Comparison of ENCODE assay signal across 22 mouse cellular contexts in the genomic region with DNA sequence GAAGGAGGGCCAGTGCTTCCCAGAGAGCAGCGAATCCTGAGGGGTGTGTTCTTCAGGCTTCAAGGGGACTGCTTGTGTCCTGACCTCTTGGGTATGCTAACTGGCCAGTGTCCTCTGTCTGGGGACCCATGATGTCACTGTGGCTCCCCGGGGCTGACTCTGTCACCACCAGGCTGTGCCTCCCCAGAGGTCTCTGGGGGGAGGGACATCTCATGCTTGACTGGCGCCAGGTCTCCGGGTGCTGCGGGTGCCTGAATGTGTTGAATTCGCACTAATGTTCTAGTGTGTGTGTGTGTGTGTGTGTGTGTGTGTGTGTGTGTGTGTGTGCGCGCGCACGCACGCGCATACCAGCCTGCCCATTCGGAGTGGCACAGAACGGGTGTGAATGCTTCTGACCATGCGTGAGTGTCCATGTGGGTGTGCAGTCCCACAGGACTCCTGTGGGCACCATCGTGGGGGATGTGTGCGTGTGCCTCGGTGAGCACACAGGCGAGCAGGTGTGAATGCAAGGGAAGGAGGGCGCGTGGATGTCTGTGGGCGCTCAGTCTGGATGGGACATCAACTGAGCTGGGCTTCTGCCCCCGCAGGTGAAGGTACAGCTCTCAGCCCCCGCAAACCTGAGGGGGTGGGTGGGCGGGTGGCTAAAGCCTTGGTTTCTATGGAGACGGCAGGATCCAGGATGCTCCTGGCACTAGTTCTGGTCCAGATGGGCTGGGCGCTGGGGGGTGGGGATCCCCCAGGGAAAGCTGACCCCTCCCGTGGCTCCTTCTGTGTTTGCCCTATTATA. TPM values are rescaled to one million over a fixed set of nuclear protein-coding genes. Genes with fewer than 3 reads are reported as not detected.
DNase-seq lines count a peak whose midpoint lies in the region; ATAC-seq and TF ChIP-seq lines count a peak whose summit lies in the region.
"Had no signal": no experiment of that assay in that cellular context is flagged by ENCODE, and none has a peak within 500 bp of the region (broad histone marks: within the 10 kb centered on the region; RNA-seq: fewer than 3 reads in every experiment).

No protein-coding gene starts in this region.

- intact Hi-C loops in left cerebral cortex, postnatal 4 days (cut with DNase I): no loop called here

- peaks cover 50% of the 10 kb centered on the region for H3K27me3 ChIP-seq in E14TG2a.4 (ENCODE audit: insufficient read depth, low read length)

- no peaks in the 10 kb centered on the region for H3K9me3 ChIP-seq in E14TG2a.4 (ENCODE audit: low read length)
- H3K9me3 ChIP-seq: embryonic facial prominence, embryonic 15.5 days; G1E; heart, embryonic 12.5 days; midbrain, embryonic 15.5 days; neural tube, embryonic 12.5 days had no signal

- H3K4me1 ChIP-seq in E14TG2a.4 (replicated peaks; ENCODE audit: low read depth, low read length): peaks cover 45% of the 10 kb centered on the region

- ATAC-seq in CD4-positive, CD25-positive, alpha-beta regulatory T cell, adult 4 months: no peak
- ATAC-seq: liver, postnatal 0 days; midbrain, embryonic 15.5 days had no signal

- H3K4me3 ChIP-seq in E14TG2a.4 (replicated peaks; ENCODE audit: low read length): peak overlapping the region; percentile 35; the same call in 1 of the 2 replicates
- H3K4me3 ChIP-seq: embryonic facial prominence, embryonic 15.5 days; heart, embryonic 12.5 days; midbrain, embryonic 15.5 days; neural tube, embryonic 12.5 days had no signal

- no peak for TF ChIP-seq CTCF in E14TG2a.4 (conservative IDR thresholded peaks at IDR 0.05; ENCODE audit: low read length)

- peak; percentile 58 to 60 for DNase-seq in cerebellum, postnatal 14 days
- no peak for DNase-seq in cerebellum, adult 9-11 months
- peak; percentile 40 for DNase-seq in left cerebral cortex, adult 11 months (ENCODE audit: low spot score)
- DNase-seq in left cerebral cortex, postnatal 4 days: no peak
- DNase-seq in right cerebral cortex, postnatal 10 days (ENCODE audit: low spot score in 2 of 2): peak; percentile 65 to 73
- no peak for DNase-seq in thymus, postnatal 0 days (ENCODE audit: low spot score)
- DNase-seq: adrenal gland, postnatal 14 days; cerebellum, adult 8-10 months; heart, postnatal 4 days; kidney, adult 8-10 months; kidney, postnatal 4 days; liver, postnatal 0 days; thymus, postnatal 4 days had no signal

- H3K36me3 ChIP-seq in E14TG2a.4 (ENCODE audit: insufficient read depth, low read length): no peaks in the 10 kb centered on the region
- H3K36me3 ChIP-seq: embryonic facial prominence, embryonic 15.5 days; heart, embryonic 12.5 days; midbrain, embryonic 15.5 days; neural tube, embryonic 12.5 days had no signal

RNA-seq across cellular contexts. Expression of a gene that starts 4.5 kb away (rescaled TPM):
- total RNA-seq in left cerebral cortex, postnatal 4 days (2021): 10 to 100 TPM; 42.2 to 54.6 TPM
- polyA plus RNA-seq in CD4-positive, CD25-positive, alpha-beta regulatory T cell, adult 4 months (2017; shearing (Covaris generic)): 10 to 100 TPM in 1 of 2 experiments, 1 to 10 TPM in 1; 7.2 to 15.4 TPM
- 11.4 and 11.8 TPM in 2 replicates for polyA plus RNA-seq in thymus, postnatal 0 days (2015; fragmentation: Nextera tagmentation; extraction: Ambion mirVana)
- total RNA-seq: gastrocnemius, postnatal 4 days had no signal
- polyA plus RNA-seq: heart, embryonic 12.5 days had no signal

RNA-seq across cellular contexts. Expression of a gene that starts 19.1 kb away (rescaled TPM):
- total RNA-seq in left cerebral cortex, postnatal 4 days (2021): under 1 TPM in 1 of 2 experiments, not detected in 1; 0.40 TPM
- polyA plus RNA-seq in CD4-positive, CD25-positive, alpha-beta regulatory T cell, adult 4 months (2017; shearing (Covaris generic)): not detected
- 0.23 and 0.30 TPM in 2 replicates for polyA plus RNA-seq in thymus, postnatal 0 days (2015; fragmentation: Nextera tagmentation; extraction: Ambion mirVana)
- total RNA-seq: G1E; gastrocnemius, postnatal 4 days; heart, postnatal 4 days had no signal
- polyA plus RNA-seq: G1E; heart, embryonic 12.5 days; limb, embryonic 14.5 days; liver, postnatal 0 days; neural tube, embryonic 12.5 days had no signal

RNA-seq across cellular contexts. Expression of a gene that starts 40.6 kb away (rescaled TPM):
- 10 to 100 TPM; 52.0 to 55.4 TPM for total RNA-seq in left cerebral cortex, postnatal 4 days (2021)
- polyA plus RNA-seq in CD4-positive, CD25-positive, alpha-beta regulatory T cell, adult 4 months (2017; shearing (Covaris generic)): 10 to 100 TPM; 14.4 to 18.6 TPM
- polyA plus RNA-seq in thymus, postnatal 0 days (2015; fragmentation: Nextera tagmentation; extraction: Ambion mirVana): 106 and 108 TPM in 2 replicates

RNA-seq across cellular contexts. Expression of a gene that starts 40.7 kb away (rescaled TPM):
- total RNA-seq in left cerebral cortex, postnatal 4 days (2021): 10 to 100 TPM; 22.7 to 26.0 TPM
- polyA plus RNA-seq in CD4-positive, CD25-positive, alpha-beta regulatory T cell, adult 4 months (2017; shearing (Covaris generic)): 1 to 10 TPM; 2.2 to 6.3 TPM
- polyA plus RNA-seq in thymus, postnatal 0 days (2015; fragmentation: Nextera tagmentation; extraction: Ambion mirVana): 10.7 TPM in 2 replicates

RNA-seq across cellular contexts. Expression of a gene that starts 58.6 kb away (rescaled TPM):
- 100 to 1,000 TPM; 122 to 124 TPM for total RNA-seq in left cerebral cortex, postnatal 4 days (2021)
- 10 to 100 TPM; 33.4 to 47.7 TPM for polyA plus RNA-seq in CD4-positive, CD25-positive, alpha-beta regulatory T cell, adult 4 months (2017; shearing (Covaris generic))
- 43.4 and 43.7 TPM in 2 replicates for polyA plus RNA-seq in thymus, postnatal 0 days (2015; fragmentation: Nextera tagmentation; extraction: Ambion mirVana)

Comparison
In these comparisons a context has a peak if more than half of its experiments do, and no peak if none do; other contexts are left out.
1. DNase-seq: peak in cerebellum, postnatal 14 days (2 of 2), left cerebral cortex, adult 11 months (single experiment) and right cerebral cortex, postnatal 10 days (2 of 2); none in cerebellum, adult 9-11 months (single experiment), left cerebral cortex, postnatal 4 days (single experiment) and thymus, postnatal 0 days (single experiment).